Mouse (Mus musculus) limb, embryonic 15.5 days (tissue): ENCODE measurements around the gene Tfap2c. TPM values are rescaled to one million over a fixed set of nuclear protein-coding genes. Genes with fewer than 3 reads are reported as not detected.

Experiments
- ATAC-seq: fragments of 200-750 bp; cut with Nextera tagmentation; 2 replicates; pipeline ENCODE4 v1.8.0; 2017; ENCODE audit warnings: low read depth, moderate TSS enrichment; ENCODE audit not compliant: insufficient number of reproducible peaks, low FRiP score, low TSS enrichment
- H3K27ac ChIP-seq: fragments of 300-500 bp; sonication (generic); 2 replicates; pipeline ENCODE4 v1.5.1; 2015; ENCODE audit warnings: moderate library complexity, mild to moderate bottlenecking, inconsistent platforms
- H3K27me3 ChIP-seq: fragments of 300-500 bp; sonication (generic); 2 replicates; pipeline ENCODE4 v1.6.1; 2015; ENCODE audit warnings: inconsistent platforms
- H3K36me3 ChIP-seq: fragments of 300-500 bp; sonication (generic); 2 replicates; pipeline ENCODE4 v1.6.1; 2015; ENCODE audit warnings: inconsistent platforms
- H3K4me1 ChIP-seq: fragments of 300-500 bp; sonication (generic); 2 replicates; pipeline ENCODE4 v1.6.1; 2015; ENCODE audit warnings: inconsistent platforms
- H3K4me2 ChIP-seq: fragments of 300-500 bp; sonication (generic); 2 replicates; pipeline ENCODE4 v1.6.1; 2015; ENCODE audit warnings: mild to moderate bottlenecking, inconsistent platforms
- H3K4me3 ChIP-seq: fragments of 300-500 bp; sonication (generic); 2 replicates; pipeline ENCODE4 v1.5.1; 2015; ENCODE audit warnings: mild to moderate bottlenecking, inconsistent platforms
- H3K9ac ChIP-seq: fragments of 300-500 bp; sonication (generic); 2 replicates; pipeline ENCODE4 v1.6.1; 2015; ENCODE audit warnings: inconsistent platforms
- H3K9me3 ChIP-seq: fragments of 300-500 bp; sonication (generic); 2 replicates; pipeline ENCODE4 v1.6.1; 2016; ENCODE audit warnings: inconsistent platforms
- WGBS: fragments of 180-500 bp; shearing (Covaris S2); methylation state at CpG from one replicate; pipeline ENCODE4 v1.1.7; 2015; 5-methylcytosine and 5-hydroxymethylcytosine counted together
- polyA plus RNA-seq: library from polyadenylated mRNA; unstranded; fragments of >200 nt; fragmentation: Nextera tagmentation; extraction: Ambion mirVana; gene quantifications from 2 replicates; pipeline ENCODE4 v1.2.1, GENCODE M21; 2015

The Tfap2c gene
- polyA plus RNA-seq, 1 experiment from 2014 or later: 20.1 TPM

DNA sequence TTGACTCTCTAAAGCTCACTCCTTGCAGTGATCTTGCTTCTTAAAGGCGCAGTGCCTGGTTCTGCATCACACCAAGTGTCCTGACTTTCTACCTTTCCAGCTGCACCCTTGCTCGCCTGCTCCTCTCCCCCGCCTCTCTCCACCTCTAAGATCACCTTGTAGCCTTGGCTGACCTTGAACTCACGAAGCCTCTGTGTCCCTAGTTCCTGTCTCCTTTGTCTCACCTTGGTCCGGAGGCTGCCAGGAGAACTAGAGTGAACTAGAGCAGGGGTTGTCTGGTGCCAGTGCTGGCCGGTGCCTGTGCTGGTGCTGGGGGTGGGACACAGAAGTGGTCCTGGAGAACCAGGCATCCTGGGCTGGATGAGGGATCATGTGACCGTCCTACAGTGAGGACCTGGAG is 44.9 kb downstream of the Tfap2c start:
- H3K9ac ChIP-seq: no peak overlapping the region
- H3K4me1 ChIP-seq: no peaks in the 10 kb centered on the region; the same call in 1 of the 2 replicates
- H3K4me3 ChIP-seq: no peak overlapping the region
- H3K4me2 ChIP-seq: no peak overlapping the region
- 77% methylated on average over 7 of the region's 7 CpGs for WGBS
- no peaks in the 10 kb centered on the region for H3K27me3 ChIP-seq
- H3K36me3 ChIP-seq: no peaks in the 10 kb centered on the region
- H3K9me3 ChIP-seq: no peaks in the 10 kb centered on the region
- no peak overlapping the region for H3K27ac ChIP-seq
- no peak for ATAC-seq

GRCm38 (mm10) chr2:172597056-172597455 is 47.7 kb downstream of the Tfap2c start:
- 61% methylated on average over 6 of the region's 7 CpGs for WGBS
- no peak overlapping the region for H3K27ac ChIP-seq
- no peak for ATAC-seq
- H3K4me1 ChIP-seq: no peaks in the 10 kb centered on the region; the same call in 1 of the 2 replicates
- no peak overlapping the region for H3K4me3 ChIP-seq
- H3K27me3 ChIP-seq: no peaks in the 10 kb centered on the region
- no peaks in the 10 kb centered on the region for H3K36me3 ChIP-seq
- H3K4me2 ChIP-seq: no peak overlapping the region
- H3K9ac ChIP-seq: no peak overlapping the region
- H3K9me3 ChIP-seq: no peaks in the 10 kb centered on the region

DNA sequence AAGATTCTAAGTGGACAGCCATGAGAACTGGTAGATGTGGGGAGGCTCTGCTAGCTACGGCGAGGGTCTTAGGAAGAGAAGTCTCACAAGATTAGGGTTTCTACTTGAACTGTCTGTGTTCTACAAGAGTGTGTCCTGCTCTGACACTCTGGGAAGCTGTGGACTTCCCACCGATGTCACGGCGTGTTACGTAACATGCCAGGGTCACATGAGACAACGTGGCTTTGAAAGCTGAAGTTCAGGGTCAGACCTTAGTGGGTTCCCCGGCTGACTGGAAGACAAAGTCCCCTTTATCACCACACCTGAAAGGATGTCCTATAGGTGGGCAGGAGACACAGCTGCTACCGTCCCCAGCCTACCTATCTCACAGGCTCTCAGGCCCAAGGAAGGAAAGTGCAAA is 48.5 kb downstream of the Tfap2c start:
- ATAC-seq: no peak
- WGBS: 84% methylated on average over 9 of the region's 9 CpGs
- Histone ChIP-seq H3K27ac (no peak overlapping the region), H3K27me3 (no peaks in the 10 kb centered on the region), H3K36me3 (no peaks in the 10 kb centered on the region), H3K4me3 (no peak overlapping the region), H3K9ac (no peak overlapping the region), H3K9me3 (no peaks in the 10 kb centered on the region), H3K4me2 (no peak overlapping the region), H3K4me1 (no peaks in the 10 kb centered on the region; the same call in 1 of the 2 replicates)

DNA sequence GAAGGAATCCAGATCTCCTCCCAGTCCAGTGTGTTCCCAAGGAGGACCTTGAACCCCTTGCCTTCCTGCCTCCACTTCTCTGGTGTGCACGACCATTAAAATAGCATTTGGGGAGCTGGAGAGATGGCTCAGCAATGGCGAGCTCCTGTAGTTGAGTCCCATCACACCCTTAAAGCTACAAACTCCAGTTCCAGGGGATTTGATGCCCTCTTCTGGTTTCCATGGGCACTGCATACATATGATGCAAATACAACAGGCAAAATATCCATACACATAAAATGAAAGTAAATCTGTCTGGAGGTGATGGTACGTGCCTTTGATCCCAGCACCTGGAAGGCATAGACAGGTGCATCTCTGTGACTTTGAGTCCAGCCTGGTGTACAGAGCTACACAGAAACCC is 55.2 kb downstream of the Tfap2c start:
- H3K27ac ChIP-seq: no peak overlapping the region
- H3K9me3 ChIP-seq: no peaks in the 10 kb centered on the region
- no peak overlapping the region for H3K4me2 ChIP-seq
- H3K4me3 ChIP-seq: no peak overlapping the region
- 96% methylated on average over 3 of the region's 3 CpGs for WGBS
- H3K9ac ChIP-seq: no peak overlapping the region
- no peak for ATAC-seq
- H3K36me3 ChIP-seq: no peaks in the 10 kb centered on the region
- H3K4me1 ChIP-seq: no peaks in the 10 kb centered on the region; the same call in 1 of the 2 replicates
- H3K27me3 ChIP-seq: no peaks in the 10 kb centered on the region

- ATAC-seq: peak; percentile 59; the same call in 1 of the 2 replicates
- Histone ChIP-seq H3K9ac (no peak overlapping the region), H3K9me3 (no peaks in the 10 kb centered on the region), H3K36me3 (no peaks in the 10 kb centered on the region), H3K4me2 (no peak overlapping the region), H3K4me1 (no peaks in the 10 kb centered on the region; the same call in 1 of the 2 replicates), H3K27me3 (no peaks in the 10 kb centered on the region), H3K27ac (no peak overlapping the region), H3K4me3 (no peak overlapping the region)
- 21% methylated on average over 7 of the region's 7 CpGs for WGBS
Measured at GRCm38 (mm10) chr2:172605642-172606041, 56.2 kb downstream of the Tfap2c start.

- Histone ChIP-seq H3K4me1 (no peaks in the 10 kb centered on the region; the same call in 1 of the 2 replicates), H3K4me3 (no peak overlapping the region), H3K9me3 (no peaks in the 10 kb centered on the region), H3K36me3 (no peaks in the 10 kb centered on the region), H3K9ac (no peak overlapping the region), H3K27ac (no peak overlapping the region), H3K4me2 (no peak overlapping the region), H3K27me3 (no peaks in the 10 kb centered on the region)
- WGBS: 71% methylated on average over 11 of the region's 11 CpGs
- no peak for ATAC-seq
Measured at GRCm38 (mm10) chr2:172607710-172608109, 58.3 kb downstream of the Tfap2c start.

Other genes with a start within 250 kb of the Tfap2c start
- gene Fam210b, start 204.0 kb upstream of the Tfap2c start, polyA plus RNA-seq: 15.1 and 16.8 TPM in 2 replicates
- 73.6 and 76.8 TPM in 2 replicates for gene Aurka, start 179.1 kb upstream of the Tfap2c start, polyA plus RNA-seq
- gene Cstf1, start 178.9 kb upstream of the Tfap2c start, polyA plus RNA-seq: 32.9 and 33.0 TPM in 2 replicates
- 0.33 and 0.46 TPM in 2 replicates for gene Cass4, start 155.8 kb upstream of the Tfap2c start, polyA plus RNA-seq
- gene Rtf2, start 109.0 kb upstream of the Tfap2c start, polyA plus RNA-seq: 74.7 and 79.9 TPM in 2 replicates
- 1.5 and 1.7 TPM in 2 replicates for gene Gcnt7, start 91.0 kb upstream of the Tfap2c start, polyA plus RNA-seq
- gene Fam209, start 77.1 kb upstream of the Tfap2c start, polyA plus RNA-seq: 0.22 and 0.45 TPM in 2 replicates